Comparison of ENCODE assay signal across 27 mouse cellular contexts in the genomic region with DNA sequence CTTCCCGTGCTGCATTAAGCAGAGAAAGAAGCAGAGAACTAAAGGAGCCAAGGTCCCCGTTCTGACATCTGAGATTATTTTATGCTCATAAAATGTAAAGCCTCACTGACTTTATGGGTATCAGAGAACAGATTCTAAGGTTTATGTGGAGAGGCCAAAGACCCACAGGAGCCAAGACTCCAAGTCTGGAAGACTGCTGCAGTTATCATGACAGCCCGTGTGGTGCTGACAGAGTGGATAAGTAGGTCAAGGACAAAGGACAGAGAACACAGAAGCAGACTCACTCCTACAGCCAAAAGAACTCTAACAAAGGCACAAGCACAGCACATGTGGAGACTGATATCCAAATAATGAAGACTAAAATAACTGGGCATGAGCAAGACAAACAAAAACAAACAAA. TPM values are rescaled to one million over a fixed set of nuclear protein-coding genes. Genes with fewer than 3 reads are reported as not detected.
DNase-seq lines count a peak whose midpoint lies in the region; ATAC-seq lines count a peak whose summit lies in the region.
"Had no signal": no experiment of that assay in that cellular context is flagged by ENCODE, and none has a peak within 500 bp of the region (broad histone marks: within the 10 kb centered on the region; RNA-seq: fewer than 3 reads in every experiment).

No protein-coding gene starts in this region.

- WGBS in heart, embryonic 14.5 days, result 33% methylated on average over 3 of the region's 3 CpGs
- 86% methylated on average over 3 of the region's 3 CpGs for WGBS in hindbrain, embryonic 10.5 days

- no peaks in the 10 kb centered on the region for H3K36me3 ChIP-seq in heart, embryonic 14.5 days (ENCODE audit: control insufficient read depth, insufficient read depth, low read length)
- no peaks in the 10 kb centered on the region for H3K36me3 ChIP-seq in hindbrain, embryonic 10.5 days
- H3K36me3 ChIP-seq: embryonic facial prominence, embryonic 10.5 days; forebrain, embryonic 15.5 days; hindbrain, embryonic 15.5 days; limb, embryonic 13.5 days; liver, embryonic 12.5 days; midbrain, embryonic 12.5 days had no signal

- H3K4me1 ChIP-seq in heart, embryonic 14.5 days (ENCODE audit: control insufficient read depth in 2 of 2, insufficient read depth in 2 of 2, low read length in 2 of 2), result peaks cover 0 to 11% of the 10 kb centered on the region in 2 experiments; a peak in 1 of 4 replicates
- no peaks in the 10 kb centered on the region for H3K4me1 ChIP-seq in hindbrain, embryonic 10.5 days (replicated peaks)
- H3K4me1 ChIP-seq: embryonic facial prominence, embryonic 10.5 days; forebrain, embryonic 15.5 days; hindbrain, embryonic 15.5 days; limb, embryonic 13.5 days; liver, embryonic 12.5 days; midbrain, embryonic 12.5 days had no signal

- H3K27ac ChIP-seq in heart, embryonic 14.5 days (replicated peaks in 1 of 2; ENCODE audit: control insufficient read depth in 1 of 2, insufficient read depth in 1 of 2, low read depth in 2 of 2, low read length in 2 of 2), result peak overlapping the region; percentile 24 to 67; a peak in 2 of 4 replicates
- no peak overlapping the region for H3K27ac ChIP-seq in hindbrain, embryonic 10.5 days
- H3K27ac ChIP-seq: embryonic facial prominence, embryonic 10.5 days; forebrain, embryonic 15.5 days; hindbrain, embryonic 15.5 days; layer of hippocampus, adult 2 months; limb, embryonic 13.5 days; liver, embryonic 12.5 days; midbrain, embryonic 12.5 days; stomach, postnatal 0 days had no signal

- no peak for ATAC-seq in heart, embryonic 14.5 days (ENCODE audit: insufficient number of reproducible peaks, insufficient read depth, low FRiP score, low read depth)
- ATAC-seq: CD4-positive, CD25-positive, alpha-beta regulatory T cell, adult 4 months; forebrain, embryonic 15.5 days; liver, embryonic 12.5 days had no signal

- no peaks in the 10 kb centered on the region for H3K27me3 ChIP-seq in heart, embryonic 14.5 days (ENCODE audit: control insufficient read depth, insufficient read depth, low read length)
- H3K27me3 ChIP-seq in hindbrain, embryonic 10.5 days (ENCODE audit: insufficient read depth, poor library complexity, severe bottlenecking), result no peaks in the 10 kb centered on the region
- H3K27me3 ChIP-seq: forebrain, embryonic 15.5 days; hindbrain, embryonic 15.5 days; limb, embryonic 13.5 days; liver, embryonic 12.5 days; midbrain, embryonic 12.5 days had no signal

- H3K9me3 ChIP-seq in heart, embryonic 14.5 days (ENCODE audit: control insufficient read depth, low read length), result no peaks in the 10 kb centered on the region
- 0 out of 2 replicates have a peak, but pooled peaks cover 3% of the 10 kb centered on the region for H3K9me3 ChIP-seq in hindbrain, embryonic 10.5 days
- H3K9me3 ChIP-seq: embryonic facial prominence, embryonic 10.5 days; forebrain, embryonic 15.5 days; hindbrain, embryonic 15.5 days; limb, embryonic 13.5 days; liver, embryonic 12.5 days; midbrain, embryonic 12.5 days had no signal

- H3K4me2 ChIP-seq in heart, embryonic 14.5 days (ENCODE audit: low read length), result no peak overlapping the region
- H3K4me2 ChIP-seq: forebrain, embryonic 15.5 days; hindbrain, embryonic 15.5 days; limb, embryonic 13.5 days; liver, embryonic 12.5 days; midbrain, embryonic 12.5 days had no signal

- DNase-seq in adrenal gland, adult 8-10 months, result peak; percentile 11
- DNase-seq in adrenal gland, postnatal 25 days, result no peak
- DNase-seq in heart, adult 8-10 months (ENCODE audit: low spot score), result peak; percentile 13
- no peak for DNase-seq in hindbrain, embryonic 10.5 days (ENCODE audit: low spot score)
- no peak for DNase-seq in right cerebral cortex, postnatal 4 days
- DNase-seq in natural killer cell, adult 2 months (ENCODE audit: low spot score in 2 of 2), result no peak
- DNase-seq: cerebellum, adult 11 months; cerebellum, adult 9-11 months; gastrocnemius, postnatal 14 days; kidney, adult 8-10 months; kidney, postnatal 10 days; layer of hippocampus, postnatal 36 days; lung, adult 18-20 months; lung, postnatal 10 days; thymus, adult 2 months had no signal

- no peak overlapping the region for H3K9ac ChIP-seq in heart, embryonic 14.5 days (ENCODE audit: low read length)
- H3K9ac ChIP-seq: forebrain, embryonic 15.5 days; hindbrain, embryonic 15.5 days; limb, embryonic 13.5 days; liver, embryonic 12.5 days; midbrain, embryonic 12.5 days had no signal

- no peak overlapping the region for H3K4me3 ChIP-seq in heart, embryonic 14.5 days (ENCODE audit: control insufficient read depth in 1 of 2, insufficient read depth in 1 of 2, low read depth in 1 of 2, low read length in 2 of 2)
- no peak overlapping the region for H3K4me3 ChIP-seq in hindbrain, embryonic 10.5 days
- H3K4me3 ChIP-seq: embryonic facial prominence, embryonic 10.5 days; forebrain, embryonic 15.5 days; hindbrain, embryonic 15.5 days; layer of hippocampus, adult 2 months; limb, embryonic 13.5 days; liver, embryonic 12.5 days; midbrain, embryonic 12.5 days had no signal

RNA-seq across cellular contexts. Expression of a gene that starts 29.5 kb away (rescaled TPM):
- total RNA-seq in adrenal gland, adult 8-10 months (2022), result 1 to 10 TPM; 2.5 to 4.0 (median 3.0) TPM
- total RNA-seq in adrenal gland, postnatal 25 days (2021), result 5.5 and 5.8 TPM in 2 replicates
- 1 to 10 TPM; 2.3 to 4.0 (median 3.2) TPM for total RNA-seq in heart, adult 8-10 months (2022)
- polyA plus RNA-seq in heart, embryonic 14.5 days (2014; fragmentation: Nextera tagmentation; extraction: Ambion mirVana), result 13.9 and 19.0 TPM in 2 replicates
- polyA plus RNA-seq in hindbrain, embryonic 10.5 days (2016; fragmentation: Nextera tagmentation; extraction: Ambion mirVana), result 1.00 and 1.0 TPM in 2 replicates
- total RNA-seq: common myeloid progenitor, adult 5-6 weeks; neutrophil, adult 5-6 weeks had no signal
- polyA plus RNA-seq: CD4-positive, CD25-positive, alpha-beta regulatory T cell, adult 4 months had no signal

Comparison
In these comparisons a context has a peak if more than half of its experiments do, and no peak if none do; other contexts are left out.
1. DNase-seq: peak in adrenal gland, adult 8-10 months (single experiment) and heart, adult 8-10 months (single experiment); none in adrenal gland, postnatal 25 days (single experiment), hindbrain, embryonic 10.5 days (single experiment), right cerebral cortex, postnatal 4 days (single experiment) and natural killer cell, adult 2 months (0 of 2).